Mouse (Mus musculus) hindbrain, embryonic 14.5 days (tissue): ENCODE results near the gene Bpifb1. TPM values are rescaled to one million over a fixed set of nuclear protein-coding genes. Genes with fewer than 3 reads are reported as not detected.
"Not testable (repeated sequence)": the region's sequence is repeated elsewhere in the genome, so short reads cannot be mapped to it uniquely, and the experiment has no call there.

Experiments used
- ATAC-seq: fragments of 200-750 bp; cut with Nextera tagmentation; 2 replicates; pipeline ENCODE4 v1.8.0; 2017; ENCODE audit warnings: moderate number of reproducible peaks, mild to moderate bottlenecking, moderate TSS enrichment, moderate library complexity; ENCODE audit not compliant: low FRiP score
- DNase-seq: peaks from one replicate; pipeline ENCODE4 v3.0.0-alpha.2; 2015; ENCODE audit warnings: low spot score
- H3K27ac ChIP-seq: fragments of 300-500 bp; sonication (generic); 2 replicates; pipeline ENCODE4 v1.5.1; 2014; ENCODE audit warnings: mild to moderate bottlenecking, moderate library complexity
- H3K27me3 ChIP-seq: fragments of 300-500 bp; sonication (generic); 2 replicates; pipeline ENCODE4 v1.6.1; 2014; ENCODE audit warnings: mild to moderate bottlenecking, low read length, mixed read lengths; ENCODE audit not compliant: control insufficient read depth, insufficient read depth
- H3K36me3 ChIP-seq: fragments of 300-500 bp; sonication (generic); replicated peaks from 2 replicates; pipeline ENCODE4 v1.6.1; 2014; ENCODE audit not compliant: control insufficient read depth, insufficient read depth
- H3K4me1 ChIP-seq: fragments of 300-500 bp; sonication (generic); replicated peaks from 2 replicates; pipeline ENCODE4 v1.6.1; 2014; ENCODE audit warnings: antibody characterized with exemption, low read length, mixed read lengths; ENCODE audit not compliant: control insufficient read depth, insufficient read depth
- H3K4me2 ChIP-seq: fragments of 300-500 bp; sonication (generic); replicated peaks from 2 replicates; pipeline ENCODE4 v1.6.1; 2014; ENCODE audit warnings: mild to moderate bottlenecking, moderate library complexity
- H3K4me3 ChIP-seq: fragments of 300-500 bp; sonication (generic); replicated peaks from 2 replicates; pipeline ENCODE4 v1.5.1; 2014; ENCODE audit warnings: mild to moderate bottlenecking, low read length
- H3K9ac ChIP-seq: fragments of 300-500 bp; sonication (generic); 2 replicates; pipeline ENCODE4 v1.6.1; 2014
- H3K9me3 ChIP-seq: fragments of 300-500 bp; sonication (generic); 2 replicates; pipeline ENCODE4 v1.6.1; 2016; ENCODE audit warnings: low read length; ENCODE audit not compliant: control insufficient read depth
- WGBS: fragments of 180-500 bp; shearing (Covaris S2); extraction: QIAGEN DNeasy Blood & Tissue Kit; methylation state at CpG from one replicate; pipeline ENCODE4 v1.1.7; 2014; 5-methylcytosine and 5-hydroxymethylcytosine counted together
- polyA plus RNA-seq: library from polyadenylated mRNA; unstranded; fragments of >200 nt; fragmentation: Nextera tagmentation; extraction: Ambion mirVana; gene quantifications from 2 replicates; pipeline ENCODE4 v1.2.1, GENCODE M21; 2014

The Bpifb1 gene
- polyA plus RNA-seq, 1 experiment from 2014 or later: 0.27 TPM

DNA sequence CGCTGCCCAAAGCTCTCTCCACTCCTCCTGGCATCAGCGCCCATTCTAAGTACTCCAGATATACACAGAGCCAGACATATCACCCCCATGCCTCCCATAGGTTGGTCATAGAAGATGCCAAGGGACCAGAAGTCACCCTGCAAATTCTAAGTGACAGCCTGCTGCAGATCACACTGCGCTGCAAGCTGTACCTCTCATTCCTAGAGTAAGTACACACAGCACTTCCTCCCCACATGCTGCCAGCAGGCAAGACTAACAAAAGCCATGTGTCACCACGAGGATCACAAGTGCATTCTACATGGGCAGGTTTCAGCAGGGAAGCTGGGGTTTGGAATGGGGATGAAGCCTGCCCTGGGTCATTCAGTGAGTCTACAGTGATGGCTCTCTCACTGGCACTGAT, 36.4 kb downstream of the Bpifb1 start:
- Histone ChIP-seq H3K27me3 (no peaks in the 10 kb centered on the region), H3K9me3 (no peaks in the 10 kb centered on the region), H3K9ac (no peak overlapping the region), H3K4me1 (peaks cover 12% of the 10 kb centered on the region), H3K4me2 (no peak overlapping the region), H3K4me3 (no peak overlapping the region), H3K27ac (no peak overlapping the region), H3K36me3 (no peaks in the 10 kb centered on the region)
- ATAC-seq (no peak), DNase-seq (no peak)
- 81% methylated on average over 4 of the region's 4 CpGs for WGBS

DNA sequence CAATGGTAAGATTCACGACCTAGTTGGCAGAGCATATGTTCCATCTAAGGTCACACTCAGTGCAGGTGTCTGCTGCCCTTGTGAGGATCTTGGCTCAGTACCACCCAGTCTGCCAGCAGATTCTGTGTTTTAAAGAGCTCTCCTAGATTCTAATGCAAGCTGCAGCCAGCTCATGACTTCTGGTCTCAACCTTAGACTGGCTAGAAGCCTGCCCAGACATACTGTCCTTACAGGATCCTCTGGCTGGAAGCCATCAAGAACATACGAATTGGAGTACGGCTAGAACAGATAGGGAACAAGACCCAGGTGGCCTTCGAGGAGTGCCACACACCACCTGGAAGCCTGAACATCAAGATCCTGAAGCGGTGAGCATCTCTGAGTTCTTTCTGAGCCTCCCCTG, 37.2 kb downstream of the Bpifb1 start:
- no peak for ATAC-seq
- Histone ChIP-seq H3K27ac (no peak overlapping the region), H3K27me3 (no peaks in the 10 kb centered on the region), H3K9ac (no peak overlapping the region), H3K4me3 (no peak overlapping the region), H3K4me2 (no peak overlapping the region), H3K36me3 (no peaks in the 10 kb centered on the region), H3K4me1 (peaks cover 12% of the 10 kb centered on the region), H3K9me3 (no peaks in the 10 kb centered on the region)
- no peak for DNase-seq
- WGBS: 85% methylated on average over 5 of the region's 5 CpGs

DNA sequence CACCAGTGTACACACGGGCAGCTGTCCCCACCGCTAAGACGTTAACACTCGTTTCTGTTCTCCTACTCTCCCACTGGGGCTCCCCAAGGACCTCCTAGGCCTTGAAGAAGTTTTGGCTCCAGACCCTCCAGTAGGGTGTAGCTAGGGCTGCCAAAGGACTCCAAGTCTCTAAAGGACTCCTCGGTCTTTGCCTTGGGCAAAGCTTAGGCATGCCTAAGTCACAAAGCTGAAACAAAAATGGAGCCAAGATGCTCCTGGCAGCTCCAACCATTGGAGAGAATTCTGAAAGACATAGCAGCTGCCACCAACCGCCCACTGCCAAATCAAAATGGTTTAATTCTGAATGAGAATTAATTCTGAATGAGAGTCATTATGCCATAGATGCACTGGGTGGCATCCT, 42.8 kb downstream of the Bpifb1 start:
- 82% methylated on average over 6 of the region's 6 CpGs for WGBS
- no peaks in the 10 kb centered on the region for H3K27me3 ChIP-seq
- ATAC-seq: no peak
- no peak overlapping the region for H3K27ac ChIP-seq
- no peak overlapping the region for H3K4me2 ChIP-seq
- no peak for DNase-seq
- H3K9ac ChIP-seq: no peak overlapping the region
- no peak overlapping the region for H3K4me3 ChIP-seq
- H3K4me1 ChIP-seq: no peaks in the 10 kb centered on the region
- H3K9me3 ChIP-seq: no peaks in the 10 kb centered on the region
- no peaks in the 10 kb centered on the region for H3K36me3 ChIP-seq

DNA sequence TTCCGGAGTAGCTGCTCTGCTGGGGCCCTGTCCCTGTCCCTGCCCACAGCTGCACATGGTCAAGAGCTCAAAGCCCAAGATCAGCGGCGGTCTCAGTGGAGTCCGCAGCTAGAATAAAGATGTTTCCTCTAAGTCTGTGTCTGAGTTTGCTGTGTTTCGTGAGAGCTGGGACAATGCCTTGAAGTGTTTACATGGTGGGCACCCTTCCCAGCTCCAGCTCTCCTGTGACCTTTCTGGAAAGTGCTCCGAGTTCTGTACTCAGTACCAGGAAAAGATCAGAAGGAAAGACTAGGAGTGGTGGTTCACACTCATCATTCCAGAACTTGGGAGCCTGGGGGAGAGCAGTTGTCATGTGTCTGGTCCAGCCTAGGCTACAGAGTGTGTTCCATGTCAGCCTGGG, 50.2 kb downstream of the Bpifb1 start:
- no peak for DNase-seq
- H3K4me3 ChIP-seq: no peak overlapping the region
- H3K27me3 ChIP-seq: no peaks in the 10 kb centered on the region
- H3K27ac ChIP-seq: no peak overlapping the region
- H3K4me2 ChIP-seq: no peak overlapping the region
- no peaks in the 10 kb centered on the region for H3K36me3 ChIP-seq
- WGBS: 86% methylated on average over 6 of the region's 6 CpGs
- H3K4me1 ChIP-seq: no peaks in the 10 kb centered on the region
- no peak for ATAC-seq
- H3K9me3 ChIP-seq: no peaks in the 10 kb centered on the region
- no peak overlapping the region for H3K9ac ChIP-seq

DNA sequence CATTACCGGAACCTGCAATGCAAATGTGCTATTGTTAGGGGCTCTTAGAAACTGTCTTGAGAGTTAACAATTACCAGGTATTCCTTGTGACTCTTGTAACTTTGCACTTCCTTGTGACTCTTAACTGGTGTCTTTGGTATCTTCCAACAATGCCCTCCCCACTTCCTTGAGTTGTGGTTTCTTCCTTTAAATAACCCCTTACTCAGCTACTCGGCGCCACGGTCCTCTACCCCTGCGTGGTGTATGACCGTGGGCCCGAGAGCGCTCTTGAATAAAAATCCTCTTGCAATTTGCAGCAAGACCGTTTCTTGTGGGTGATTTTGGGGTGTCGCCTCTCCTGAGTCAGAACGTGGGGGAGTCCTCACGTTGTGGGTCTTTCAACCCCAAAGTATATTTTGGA, 52.1 kb downstream of the Bpifb1 start:
- not testable (repeated sequence) for H3K9ac ChIP-seq, DNase-seq, H3K4me3 ChIP-seq, H3K27ac ChIP-seq, H3K4me2 ChIP-seq, H3K27me3 ChIP-seq, H3K4me1 ChIP-seq, H3K9me3 ChIP-seq, ATAC-seq, H3K36me3 ChIP-seq
- WGBS: 96% methylated on average over 11 of the region's 12 CpGs

DNA sequence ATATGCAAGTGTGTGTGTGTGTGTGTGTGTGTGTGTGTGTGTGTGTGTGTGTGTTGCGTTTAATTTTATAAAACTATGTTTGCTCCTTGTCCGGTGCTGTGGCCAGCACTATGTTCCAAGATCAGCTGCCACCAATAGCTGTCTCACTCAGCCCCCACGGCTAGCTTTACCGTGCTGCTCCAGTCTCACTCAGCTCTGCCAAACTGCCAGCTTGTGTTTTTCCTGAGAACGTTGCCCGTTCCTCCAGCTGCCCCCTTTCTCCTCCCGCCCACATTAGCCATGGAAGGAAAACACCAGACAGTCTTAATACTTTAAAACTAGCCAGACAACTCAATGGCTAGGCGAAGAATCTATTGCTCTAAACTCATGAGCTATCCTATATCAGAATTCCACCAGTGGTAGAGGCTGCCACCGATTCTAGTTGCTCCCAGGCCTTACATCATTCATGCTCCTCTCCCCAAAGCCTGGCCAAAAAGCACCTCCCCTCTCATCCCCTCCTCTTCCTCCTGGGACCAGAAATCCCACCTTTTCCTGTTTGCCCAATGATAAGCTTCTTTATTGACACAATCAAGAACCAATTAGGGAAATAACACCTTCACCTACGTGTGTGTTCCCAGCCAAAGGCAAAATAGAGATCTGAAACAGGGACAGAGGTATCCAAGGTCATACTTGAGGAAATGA, 52.9 kb downstream of the Bpifb1 start:
- Histone ChIP-seq H3K9ac (no peak overlapping the region), H3K27ac (no peak overlapping the region), H3K9me3 (no peaks in the 10 kb centered on the region), H3K4me2 (no peak overlapping the region), H3K36me3 (no peaks in the 10 kb centered on the region), H3K4me3 (no peak overlapping the region), H3K4me1 (no peaks in the 10 kb centered on the region), H3K27me3 (no peaks in the 10 kb centered on the region)
- 91% methylated on average over 10 of the region's 10 CpGs for whole genome bisulfite sequencing
- no peak for DNase-seq
- ATAC-seq: no peak

DNA sequence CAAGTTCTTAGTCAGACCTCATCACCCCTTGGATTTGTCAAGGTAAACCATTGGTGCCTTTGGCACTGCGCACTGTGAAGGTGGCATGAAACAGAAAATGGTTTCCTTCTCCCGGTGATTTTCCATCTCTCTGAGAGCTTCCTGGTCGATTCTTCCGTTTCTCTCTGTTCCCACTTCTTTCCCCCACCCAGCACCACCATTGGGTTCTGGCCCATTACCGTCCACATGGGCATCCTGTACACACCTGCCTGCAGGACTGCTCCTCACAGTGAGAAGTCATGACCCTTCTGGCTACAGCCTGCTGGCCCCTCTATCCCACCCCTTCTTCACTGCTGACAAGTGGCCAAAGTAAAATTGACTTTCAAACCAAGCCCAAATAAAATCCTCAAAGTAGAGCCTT, 54.7 kb downstream of the Bpifb1 start:
- DNase-seq (no peak), ATAC-seq (no peak)
- Histone ChIP-seq H3K36me3 (no peaks in the 10 kb centered on the region), H3K4me2 (no peak overlapping the region), H3K27ac (no peak overlapping the region), H3K4me1 (no peaks in the 10 kb centered on the region), H3K27me3 (no peaks in the 10 kb centered on the region), H3K9me3 (no peaks in the 10 kb centered on the region), H3K9ac (no peak overlapping the region), H3K4me3 (no peak overlapping the region)
- 93% methylated on average over 5 of the region's 5 CpGs for WGBS

DNA sequence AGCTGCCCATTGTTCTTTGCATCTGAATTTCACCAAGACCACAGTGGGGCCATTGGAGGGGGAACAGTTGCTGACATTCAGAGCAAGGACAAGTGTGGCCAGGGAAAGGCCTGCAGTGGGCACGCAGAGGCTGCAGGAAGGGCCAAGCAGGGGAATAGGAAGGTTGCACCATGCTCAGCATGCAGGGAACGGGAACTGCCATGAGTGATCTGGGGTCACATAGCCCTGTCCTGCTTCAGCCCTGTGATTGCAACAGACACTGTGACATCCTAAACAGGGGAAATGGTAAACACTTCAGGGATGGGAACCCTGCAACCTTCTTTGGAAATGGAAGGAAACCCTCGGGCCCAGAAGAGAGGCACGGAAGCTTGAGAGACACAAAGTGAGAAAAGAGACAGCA, 64.6 kb downstream of the Bpifb1 start:
- H3K27ac ChIP-seq, H3K9me3 ChIP-seq, H3K4me2 ChIP-seq, H3K9ac ChIP-seq, H3K4me1 ChIP-seq, H3K27me3 ChIP-seq, H3K4me3 ChIP-seq, ATAC-seq, DNase-seq, H3K36me3 ChIP-seq: not testable (repeated sequence)
- 85% methylated on average over 2 of the region's 4 CpGs for WGBS

DNA sequence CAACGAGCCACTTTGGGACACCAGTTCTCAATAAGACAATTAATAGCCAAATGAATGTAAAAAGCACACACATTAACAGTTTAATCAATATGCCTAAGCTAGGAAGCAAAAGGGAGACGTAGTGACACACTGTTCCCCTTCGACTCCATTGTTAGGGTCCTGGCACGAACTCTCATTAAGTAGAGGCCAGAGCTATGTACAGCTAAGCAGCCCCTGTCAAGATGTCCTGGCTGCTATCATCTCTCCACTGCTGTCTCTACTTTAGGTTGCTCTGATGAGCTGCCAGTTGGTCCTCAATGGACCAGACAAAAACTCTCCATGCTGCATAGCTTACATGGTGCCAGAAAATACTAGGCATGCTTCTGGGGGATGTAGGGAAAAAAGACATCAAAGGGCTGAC, 65.2 kb downstream of the Bpifb1 start:
- Histone ChIP-seq H3K9me3 (no peaks in the 10 kb centered on the region), H3K27me3 (no peaks in the 10 kb centered on the region), H3K27ac (no peak overlapping the region), H3K36me3 (no peaks in the 10 kb centered on the region), H3K9ac (no peak overlapping the region), H3K4me3 (no peak overlapping the region), H3K4me2 (no peak overlapping the region), H3K4me1 (no peaks in the 10 kb centered on the region)
- ATAC-seq (no peak), DNase-seq (no peak)
- WGBS: 88% methylated on average over 4 of the region's 4 CpGs

DNA sequence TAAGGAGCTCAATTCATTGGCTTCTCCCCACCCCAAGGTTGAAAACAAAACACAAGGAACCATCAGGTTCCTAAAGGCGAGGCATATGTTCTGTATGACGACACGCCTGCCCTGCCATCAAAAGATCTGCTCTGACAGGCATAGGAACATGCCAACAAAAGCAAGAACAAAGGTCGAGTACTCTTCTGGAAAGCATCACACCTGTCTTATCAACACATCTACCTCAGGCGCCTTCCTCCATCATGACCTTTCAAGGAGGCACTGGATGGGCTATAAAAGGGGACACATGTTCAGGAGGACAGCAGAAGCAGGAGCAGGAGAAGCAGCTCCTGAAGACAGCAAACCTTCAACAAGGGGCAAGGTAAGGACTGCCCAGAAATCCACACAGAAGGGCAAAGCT, 66.9 kb downstream of the Bpifb1 start, which contains the start of gene Bpifb9a:
Gene Bpifb9a, plus strand, starts transcription at position 301 of the 400 bp plus-strand sequence.
- not testable (repeated sequence) for H3K36me3 ChIP-seq, H3K4me3 ChIP-seq, ATAC-seq, H3K9ac ChIP-seq, H3K27ac ChIP-seq, H3K9me3 ChIP-seq, H3K4me1 ChIP-seq, H3K4me2 ChIP-seq, H3K27me3 ChIP-seq, DNase-seq
- 89% methylated on average over 5 of the region's 5 CpGs for WGBS
